Mouse (Mus musculus): ENCODE data around the gene Usp30.

Usp30 gene

GRCm38 (mm10) chr5:114155168-114155933 is 90.1 kb downstream of the Usp30 start:
- DNase-seq (ENCODE audit: low spot score in 2 of 2), result no peak

- no peak for DNase-seq (ENCODE audit: low spot score in 2 of 2)
These were observed 92.0 kb downstream of the Usp30 start for GRCm38 (mm10) chr5:114157236-114157635.

DNA sequence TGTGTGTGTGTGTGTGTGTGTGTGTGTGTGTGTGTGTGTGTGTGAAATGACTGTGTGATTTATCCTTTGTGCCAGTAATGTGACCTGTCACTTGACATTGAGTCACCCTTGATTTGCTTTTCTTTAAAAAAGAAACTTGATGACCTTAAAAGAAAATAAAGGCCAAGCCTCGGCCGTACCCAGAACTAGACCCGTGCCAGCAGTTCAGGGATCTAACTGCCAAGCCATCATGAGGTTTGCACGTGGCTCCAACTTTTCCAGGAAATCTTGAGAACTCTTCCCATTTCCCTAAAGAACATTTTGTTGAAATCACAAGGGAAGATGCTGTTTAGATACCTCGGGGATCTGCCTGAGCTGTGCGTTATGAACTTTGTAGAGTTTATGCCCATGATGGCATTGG is 96.2 kb downstream of the Usp30 start:
- no peak for DNase-seq (ENCODE audit: low spot score in 2 of 2)

DNA sequence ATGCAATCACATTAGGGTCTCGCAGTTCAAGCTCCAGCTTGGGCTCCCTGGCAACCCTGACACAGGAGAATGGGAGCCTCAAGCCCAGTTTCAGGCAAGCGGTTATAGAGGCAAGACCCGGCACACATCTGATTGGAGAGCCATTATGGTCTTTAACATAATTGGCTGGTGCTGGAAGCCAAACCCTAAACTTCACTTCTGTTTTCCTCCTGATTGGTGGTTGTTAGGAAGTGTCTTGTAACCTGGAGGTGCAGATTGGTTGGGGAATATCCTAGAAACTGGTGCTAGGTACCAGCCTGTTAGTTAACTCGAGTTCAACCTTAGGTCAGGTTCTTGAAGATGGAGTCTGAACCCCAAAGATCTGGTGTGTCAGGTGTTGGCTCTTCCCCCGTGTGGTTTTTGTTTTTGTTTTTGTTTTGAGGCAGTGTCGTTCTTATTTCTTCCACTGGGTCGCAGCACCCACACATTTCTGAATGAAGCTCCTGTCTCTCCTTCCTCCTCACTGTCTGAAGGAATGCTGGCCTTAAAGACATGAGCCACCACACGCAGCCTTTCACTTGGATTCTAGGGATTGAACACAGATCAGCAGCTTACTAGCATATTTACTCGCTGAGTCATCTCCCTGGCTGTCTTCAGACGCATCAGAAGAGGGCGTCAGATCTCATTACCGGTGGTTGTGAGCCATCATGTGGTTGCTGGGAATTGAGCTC is 97.0 kb downstream of the Usp30 start:
- DNase-seq (ENCODE audit: low spot score in 2 of 2), result no peak

DNA sequence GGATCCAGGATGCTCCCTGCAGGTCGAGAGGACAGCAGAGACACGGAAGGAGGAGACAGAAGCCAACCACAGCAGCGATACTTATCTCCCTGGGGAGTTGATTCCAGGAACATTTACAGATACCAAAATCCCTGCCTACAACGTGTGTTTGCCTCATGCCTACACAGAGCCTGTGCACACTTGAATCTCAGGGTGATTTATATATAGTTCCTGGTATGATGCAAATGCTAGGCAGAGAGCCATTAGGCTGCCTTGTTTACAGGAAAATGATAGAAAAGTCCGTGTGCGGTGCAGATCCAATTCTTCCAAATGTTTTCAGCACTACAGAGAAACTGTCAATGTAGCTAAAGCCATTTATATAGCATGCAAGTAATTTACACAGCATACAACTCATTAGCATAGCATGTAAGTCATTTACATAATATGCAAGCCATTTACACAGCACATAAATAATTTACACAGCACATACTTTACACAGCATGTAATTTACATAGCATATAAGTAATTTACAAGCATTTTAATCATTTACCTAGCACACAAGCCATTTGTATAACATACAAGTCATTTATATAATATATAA is 97.9 kb downstream of the Usp30 start:
- peak in 1 of 2 experiments; percentile 51 for DNase-seq (ENCODE audit: low spot score in 2 of 2)

DNA sequence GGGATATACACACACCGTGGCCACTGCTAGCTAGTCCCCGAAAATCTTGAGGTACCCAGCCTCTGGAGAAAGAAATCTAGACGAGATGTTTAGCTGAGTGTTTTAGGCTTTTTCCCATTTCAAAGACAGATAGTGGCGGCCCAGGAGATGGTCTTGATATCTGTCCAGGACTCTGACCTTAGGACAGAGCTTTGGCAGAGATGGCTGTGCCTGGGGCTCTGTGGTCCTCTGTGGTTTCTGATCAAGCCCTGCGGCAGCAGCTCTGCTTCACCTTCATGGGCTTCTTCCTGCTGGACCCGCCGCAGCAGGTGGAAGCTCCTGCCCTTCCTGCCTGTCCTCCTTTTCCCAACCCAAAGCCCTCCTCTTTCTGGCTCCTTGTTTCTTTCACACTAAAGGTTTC is 105.1 kb downstream of the Usp30 start:
- no peak for DNase-seq (ENCODE audit: low spot score in 2 of 2)

DNA sequence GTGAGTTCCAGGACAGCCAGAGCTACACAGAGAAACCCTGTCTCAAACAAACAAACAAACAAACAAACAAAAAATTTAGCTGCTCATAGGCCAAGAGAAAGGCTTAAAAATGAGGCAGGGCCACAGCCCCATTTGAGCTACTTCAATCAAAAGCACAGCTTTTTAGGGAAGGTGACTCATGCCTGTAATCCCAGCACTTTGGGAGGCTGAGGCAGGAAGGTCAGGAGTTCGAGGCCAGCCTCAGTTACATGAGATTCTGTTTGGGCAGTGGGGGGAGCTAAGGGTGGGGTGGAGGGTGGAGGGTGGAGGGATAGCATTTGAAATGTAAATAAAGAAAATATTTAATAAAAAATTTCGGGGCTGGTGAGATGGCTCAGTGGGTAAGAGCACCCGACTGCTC is 107.7 kb downstream of the Usp30 start:
- DNase-seq (ENCODE audit: low spot score in 2 of 2), result no peak

GRCm38 (mm10) chr5:114173458-114173857 is 108.2 kb downstream of the Usp30 start:
- no peak for DNase-seq (ENCODE audit: low spot score in 2 of 2)

DNA sequence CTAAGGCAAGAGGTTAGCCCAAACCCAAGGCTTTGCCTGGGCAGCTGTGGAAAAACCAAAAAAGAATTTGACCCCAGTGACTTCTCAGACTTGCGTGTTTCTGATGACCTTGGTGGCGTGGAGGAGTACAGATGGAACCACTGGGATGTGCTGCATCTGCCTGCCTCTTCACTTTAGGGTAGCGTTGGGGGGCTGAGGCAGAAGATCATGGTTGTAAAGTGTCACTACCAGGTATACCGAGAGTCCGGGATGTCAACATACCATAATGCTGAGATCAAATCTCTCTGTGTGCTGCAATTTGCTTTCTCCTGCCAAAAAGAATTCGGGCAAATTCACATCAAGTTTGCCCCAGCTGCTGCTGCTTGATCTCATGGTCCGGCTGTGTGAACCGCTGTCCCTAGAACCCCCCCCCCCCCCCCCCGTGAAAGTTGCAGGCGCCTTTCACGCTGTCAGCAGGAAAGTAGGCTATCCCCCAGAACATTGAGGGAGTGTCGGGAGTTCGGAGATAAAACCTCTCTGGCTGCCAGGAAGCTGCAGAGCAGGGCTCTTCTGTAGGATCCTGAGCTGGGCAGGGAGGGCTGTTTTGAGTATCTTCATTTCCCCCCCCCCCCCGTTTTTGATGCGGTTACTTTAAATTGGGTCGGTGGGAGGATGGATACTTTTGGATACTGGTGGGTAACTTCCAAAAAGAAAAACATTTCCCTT is 108.8 kb downstream of the Usp30 start:
- no peak for DNase-seq (ENCODE audit: low spot score in 2 of 2)
